Mouse (Mus musculus) ES-Bruce4 (cell line): ENCODE results near the gene Mrs2. TPM values are rescaled to one million over a fixed set of nuclear protein-coding genes. Genes with fewer than 3 reads are reported as not detected.

Source experiments
- H3K27ac ChIP-seq: 2 replicates; pipeline ENCODE4 v1.5.1; 2012; ENCODE audit warnings: low read length, inconsistent platforms; ENCODE audit not compliant: insufficient read depth
- H3K27me3 ChIP-seq: 2 replicates; pipeline ENCODE4 v1.6.1; 2012; ENCODE audit warnings: mild to moderate bottlenecking, low read length, inconsistent platforms; ENCODE audit not compliant: control insufficient read depth, poor library complexity, insufficient read depth, severe bottlenecking
- H3K36me3 ChIP-seq: 2 replicates; pipeline ENCODE4 v1.6.1; 2012; ENCODE audit warnings: inconsistent platforms, mild to moderate bottlenecking, low read length, moderate library complexity; ENCODE audit not compliant: control insufficient read depth, poor library complexity, insufficient read depth, severe bottlenecking
- H3K4me1 ChIP-seq: one replicate; pipeline ENCODE4 v1.8.1; 2011; ENCODE audit warnings: low read length; ENCODE audit not compliant: control insufficient read depth, insufficient read depth
- H3K4me3 ChIP-seq: 2 replicates; pipeline ENCODE4 v1.5.1; 2011; ENCODE audit warnings: low read depth, mild to moderate bottlenecking, low read length
- H3K9ac ChIP-seq: 2 replicates; pipeline ENCODE4 v1.6.1; 2012; ENCODE audit warnings: low read depth, mild to moderate bottlenecking, inconsistent platforms; ENCODE audit not compliant: poor library complexity, severe bottlenecking
- H3K9me3 ChIP-seq: replicated peaks from 2 replicates; pipeline ENCODE4 v1.6.1; 2012; ENCODE audit warnings: mild to moderate bottlenecking, low read length, inconsistent platforms; ENCODE audit not compliant: control insufficient read depth, poor library complexity, insufficient read depth, severe bottlenecking
- CTCF ChIP-seq: IDR thresholded peaks from one replicate; pipeline ENCODE4 v1.8.1; 2011; ENCODE audit warnings: low read depth, low read length
- EP300 ChIP-seq: IDR thresholded peaks from 2 replicates; pipeline ENCODE4 v1.6.1; 2011; ENCODE audit warnings: low read depth, low read length; ENCODE audit not compliant: insufficient read depth
- POLR2A ChIP-seq: IDR thresholded peaks from one replicate; pipeline ENCODE4 v1.8.1; 2011; ENCODE audit warnings: low read length; ENCODE audit not compliant: insufficient read depth
- polyA plus RNA-seq: library from polyadenylated mRNA; stranded (reverse); fragments of >200 nt; gene quantifications from 2 replicates; pipeline ENCODE4 v1.2.4, GENCODE M21; 2011; ENCODE audit warnings: low read depth; ENCODE audit not compliant: missing spikeins, insufficient read depth, insufficient read length

Mrs2 gene
- 21.8 and 29.6 TPM in 2 replicates for polyA plus RNA-seq

GRCm38 (mm10) chr13:25019793-25020539 is at the start of gene Mrs2:
Mrs2 (minus strand) TSS chr13:25020379.
- H3K36me3 ChIP-seq, result no peaks in the 10 kb centered on the region
- TF ChIP-seq CTCF, result no peak
- TF ChIP-seq EP300, result peak; percentile 38; the same call in 1 of the 2 replicates
- no peak for TF ChIP-seq POLR2A
- no peaks in the 10 kb centered on the region for H3K9me3 ChIP-seq
- H3K4me3 ChIP-seq, result peak within 1 kb of the TSS; percentile 91
- H3K9ac ChIP-seq, result peak within 1 kb of the TSS; percentile 90
- H3K27ac ChIP-seq, result no peak within 1 kb of the TSS
- 0 out of 2 replicates have a peak, but pooled peaks cover 2% of the 10 kb centered on the region for H3K27me3 ChIP-seq
- H3K4me1 ChIP-seq, result no peaks in the 10 kb centered on the region

- Histone ChIP-seq H3K27ac (no peak overlapping the region), H3K4me3 (no peak overlapping the region), H3K36me3 (no peaks in the 10 kb centered on the region), H3K4me1 (no peaks in the 10 kb centered on the region), H3K9me3 (no peaks in the 10 kb centered on the region), H3K9ac (no peak overlapping the region), H3K27me3 (no peaks in the 10 kb centered on the region; the same call in 1 of the 2 replicates)
- TF ChIP-seq CTCF (no peak), EP300 (no peak), POLR2A (no peak)
Observed at GRCm38 (mm10) chr13:25069765-25070164, 49.6 kb upstream of the Mrs2 start.

GRCm38 (mm10) chr13:25067183-25067582 is 47.0 kb upstream of the Mrs2 start:
- Histone ChIP-seq H3K27ac (no peak overlapping the region), H3K27me3 (no peaks in the 10 kb centered on the region; the same call in 1 of the 2 replicates), H3K9ac (no peak overlapping the region), H3K36me3 (no peaks in the 10 kb centered on the region), H3K9me3 (no peaks in the 10 kb centered on the region), H3K4me3 (no peak overlapping the region), H3K4me1 (no peaks in the 10 kb centered on the region)
- TF ChIP-seq EP300, result no peak
- TF ChIP-seq CTCF, result no peak
- TF ChIP-seq POLR2A, result no peak

GRCm38 (mm10) chr13:25066659-25067058 is 46.5 kb upstream of the Mrs2 start:
- H3K9me3 ChIP-seq, result no peaks in the 10 kb centered on the region
- no peak overlapping the region for H3K9ac ChIP-seq
- no peak overlapping the region for H3K27ac ChIP-seq
- no peak for TF ChIP-seq CTCF
- TF ChIP-seq EP300, result no peak
- no peak for TF ChIP-seq POLR2A
- H3K4me3 ChIP-seq, result no peak overlapping the region
- H3K27me3 ChIP-seq, result no peaks in the 10 kb centered on the region; the same call in 1 of the 2 replicates
- H3K36me3 ChIP-seq, result no peaks in the 10 kb centered on the region
- no peaks in the 10 kb centered on the region for H3K4me1 ChIP-seq

- H3K4me1 ChIP-seq, result no peaks in the 10 kb centered on the region
- H3K9me3 ChIP-seq, result peaks cover 12% of the 10 kb centered on the region
- no peak for TF ChIP-seq POLR2A
- no peak for TF ChIP-seq EP300
- no peak for TF ChIP-seq CTCF
- no peak within 1 kb of the TSS for H3K27ac ChIP-seq
- peaks cover 3% of the 10 kb centered on the region; the same call in 1 of the 2 replicates for H3K27me3 ChIP-seq
- no peak within 1 kb of the TSS for H3K9ac ChIP-seq
- H3K36me3 ChIP-seq, result no peaks in the 10 kb centered on the region
- H3K4me3 ChIP-seq, result peak within 1 kb of the TSS; percentile 38
Observed at GRCm38 (mm10) chr13:25055873-25056667, 35.9 kb upstream of the Mrs2 start, which contains the start of gene Dcdc2a. Dcdc2a (plus strand) TSS chr13:25056004.

GRCm38 (mm10) chr13:25055111-25055554 is 35.0 kb upstream of the Mrs2 start:
- H3K36me3 ChIP-seq, result no peaks in the 10 kb centered on the region
- H3K9ac ChIP-seq, result no peak overlapping the region
- H3K4me3 ChIP-seq, result peak overlapping the region; percentile 37
- H3K27ac ChIP-seq, result no peak overlapping the region
- TF ChIP-seq POLR2A, result no peak
- peak; percentile 24 for TF ChIP-seq CTCF
- H3K4me1 ChIP-seq, result no peaks in the 10 kb centered on the region
- peaks cover 20% of the 10 kb centered on the region for H3K9me3 ChIP-seq
- H3K27me3 ChIP-seq, result peaks cover 3% of the 10 kb centered on the region; the same call in 1 of the 2 replicates
